Mouse (Mus musculus): Measurements from ENCODE around the gene Mfsd13b.
A peak's percentile ranks its signal among the peaks of the same experiment; 100 is the strongest.
"Not testable (repeated sequence)": the region's sequence is repeated elsewhere in the genome, so short reads cannot be mapped to it uniquely, and the experiment has no call there.

The Mfsd13b gene

DNA sequence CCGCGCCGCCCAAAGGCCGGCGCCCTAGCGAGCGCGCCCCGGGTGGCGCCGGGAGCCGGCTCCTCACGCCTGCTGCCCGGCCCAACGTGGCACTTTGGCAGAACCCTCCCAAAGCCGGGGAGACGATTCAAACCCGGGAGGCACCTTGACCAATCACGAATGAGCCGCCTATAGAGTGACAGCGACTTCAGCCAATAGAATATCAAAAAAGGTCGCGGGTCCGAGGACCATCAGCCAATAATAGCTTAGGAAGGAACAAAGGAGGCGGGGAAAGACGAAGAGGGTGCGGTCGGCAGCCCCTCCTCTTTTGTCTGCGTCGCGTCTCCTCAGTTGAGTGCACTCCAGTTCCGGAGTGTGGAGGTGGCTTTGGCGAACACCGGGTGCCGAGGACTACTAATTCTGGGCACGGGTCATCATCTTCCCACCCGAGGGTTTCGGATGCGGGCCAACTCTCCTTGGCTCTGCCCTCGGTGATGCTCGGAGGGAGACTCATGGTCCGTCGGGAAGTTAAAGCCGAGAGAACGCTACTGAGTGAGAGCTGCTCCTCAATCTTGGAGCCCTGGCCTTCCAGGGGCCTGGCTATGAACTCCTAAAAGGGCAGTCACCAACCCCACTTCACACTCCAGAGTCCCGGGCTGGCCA is at the start of gene Mfsd13b, which contains the start of gene Cdr2:
TSS of gene Mfsd13b (plus strand) at position 310 of the 642 bp plus-strand sequence.
TSS of gene Cdr2 (minus strand) at position 113 of the 642 bp plus-strand sequence.
- peak; percentile 93 to 97 for DNase-seq (ENCODE audit: low spot score in 2 of 2)

DNA sequence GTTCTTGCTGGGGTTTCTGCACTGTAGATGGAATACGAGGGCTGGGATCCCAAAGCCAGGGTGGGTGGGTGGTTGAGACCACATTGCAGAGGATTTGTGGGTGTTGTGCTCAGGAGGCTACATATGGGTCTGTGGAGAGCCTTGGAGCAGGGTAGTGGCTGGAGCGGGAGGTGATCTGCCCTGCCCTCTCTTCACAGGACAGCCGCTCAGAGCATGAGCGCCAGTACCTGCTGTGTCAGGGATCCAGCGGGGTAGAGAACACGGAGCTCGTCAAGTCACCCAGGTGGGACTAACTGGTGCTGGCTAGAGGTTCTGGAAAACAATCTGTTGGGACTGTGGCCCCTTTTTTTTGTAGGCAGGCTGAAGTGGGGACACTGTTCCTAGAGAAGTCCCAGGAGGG is 49.2 kb upstream of the Mfsd13b start:
- DNase-seq (ENCODE audit: low spot score in 2 of 2): no peak

DNA sequence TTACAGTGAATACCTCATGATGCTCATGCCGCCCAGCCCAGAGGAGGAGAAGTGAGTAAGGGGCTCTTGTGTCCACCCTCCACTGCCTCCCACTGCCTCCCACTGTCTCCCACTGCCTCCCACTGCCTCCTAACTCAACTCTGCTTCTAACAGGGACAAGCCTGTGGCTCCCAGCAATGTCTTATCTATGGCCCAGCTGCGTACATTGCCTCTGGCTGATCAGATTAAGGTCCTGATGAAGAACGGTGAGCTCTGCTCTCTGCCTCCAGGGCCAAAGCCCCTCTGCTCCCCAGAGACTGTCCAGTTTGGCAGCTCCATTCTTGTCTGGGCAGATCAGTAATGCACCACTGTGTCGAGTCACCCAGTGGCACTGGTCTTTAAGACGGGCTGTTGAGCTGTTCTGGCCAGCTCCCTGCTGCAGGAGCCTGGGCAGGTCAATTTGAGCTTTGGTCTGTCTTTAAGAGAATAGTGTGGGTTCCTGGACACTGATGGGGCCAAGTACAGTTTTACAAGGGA is 48.6 kb upstream of the Mfsd13b start:
- no peak for DNase-seq (ENCODE audit: low spot score in 2 of 2)

DNA sequence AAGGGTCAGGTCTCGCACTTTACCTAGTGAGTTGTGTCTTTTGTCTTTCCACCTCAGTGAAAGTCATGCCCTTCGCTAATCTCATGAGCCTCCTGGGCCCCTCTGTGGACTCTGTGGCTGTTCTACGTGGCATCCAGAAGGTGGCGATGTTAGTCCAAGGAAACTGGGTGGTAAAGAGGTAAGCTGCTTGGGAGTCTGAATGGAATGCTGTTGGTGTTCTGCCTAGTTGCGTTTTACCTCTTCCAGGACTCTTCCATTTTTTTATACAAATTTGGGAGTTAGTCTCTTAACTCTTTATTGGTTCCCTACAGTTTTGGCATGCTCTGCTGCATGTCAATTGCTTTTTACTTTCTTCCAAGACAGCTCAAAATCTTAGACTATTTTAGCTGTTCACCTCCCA is 47.6 kb upstream of the Mfsd13b start:
- peak; percentile 49 to 70 for DNase-seq (ENCODE audit: low spot score in 2 of 2)

DNA sequence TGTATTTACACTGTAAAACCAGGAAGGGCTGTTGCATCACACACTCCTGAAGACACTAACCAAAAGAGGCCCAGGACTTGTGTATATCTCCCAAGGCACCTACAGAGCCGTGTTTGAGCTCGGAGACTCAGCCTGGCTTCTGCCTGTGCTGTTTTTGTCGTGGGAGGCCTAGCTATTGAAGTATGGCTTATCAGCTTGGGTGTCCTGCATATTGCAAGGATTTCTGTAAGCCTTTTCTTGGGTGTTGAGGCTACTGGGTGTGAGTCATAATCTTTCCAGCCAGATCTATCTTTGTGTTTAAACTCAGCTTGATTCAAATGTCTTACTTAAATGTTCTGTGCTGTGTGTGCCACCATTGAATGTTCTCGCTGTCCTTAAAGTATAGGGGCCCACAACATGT is 45.8 kb upstream of the Mfsd13b start:
- no peak for DNase-seq (ENCODE audit: low spot score in 2 of 2)

DNA sequence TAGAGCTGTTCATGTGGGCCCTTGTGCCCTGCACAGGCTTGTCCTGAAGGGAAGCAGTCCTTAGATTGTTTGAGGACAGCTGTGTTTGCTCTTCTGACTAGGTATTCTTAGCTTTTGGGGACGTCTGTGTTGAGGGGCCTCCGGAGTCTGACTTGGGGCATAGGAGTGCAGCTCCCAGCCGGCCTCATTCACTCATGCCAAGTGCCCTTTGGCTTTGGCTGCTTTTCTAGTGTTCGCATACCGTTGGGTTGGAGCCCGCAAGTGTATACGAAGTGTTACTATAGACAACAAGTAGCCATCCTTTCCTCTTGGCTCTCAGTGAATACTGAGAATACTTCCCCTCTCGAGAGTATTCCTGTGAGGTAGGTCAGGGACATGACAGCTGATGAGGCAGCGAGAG is 44.1 kb upstream of the Mfsd13b start:
- DNase-seq (ENCODE audit: low spot score in 2 of 2): no peak

DNA sequence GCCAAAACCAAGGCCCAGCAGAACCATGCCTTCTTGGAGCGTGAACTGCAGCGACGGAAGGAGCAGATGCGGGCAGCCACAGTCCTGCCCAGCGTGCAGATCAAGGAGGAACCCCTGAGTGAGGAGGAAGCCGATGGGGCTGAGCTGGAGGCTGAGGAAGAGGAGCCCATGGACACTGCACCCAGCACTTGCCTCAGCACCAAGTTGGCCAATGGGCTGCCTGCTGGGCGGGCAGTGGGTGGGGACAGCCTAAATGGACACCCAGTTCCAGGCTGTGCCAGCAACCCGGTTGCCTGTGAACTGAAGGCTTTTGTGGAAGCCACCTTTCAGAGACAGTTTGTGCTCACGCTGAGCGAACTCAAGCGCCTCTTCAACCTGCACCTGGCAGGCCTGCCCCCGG is 42.0 kb upstream of the Mfsd13b start:
- DNase-seq (ENCODE audit: low spot score in 2 of 2): no peak

DNA sequence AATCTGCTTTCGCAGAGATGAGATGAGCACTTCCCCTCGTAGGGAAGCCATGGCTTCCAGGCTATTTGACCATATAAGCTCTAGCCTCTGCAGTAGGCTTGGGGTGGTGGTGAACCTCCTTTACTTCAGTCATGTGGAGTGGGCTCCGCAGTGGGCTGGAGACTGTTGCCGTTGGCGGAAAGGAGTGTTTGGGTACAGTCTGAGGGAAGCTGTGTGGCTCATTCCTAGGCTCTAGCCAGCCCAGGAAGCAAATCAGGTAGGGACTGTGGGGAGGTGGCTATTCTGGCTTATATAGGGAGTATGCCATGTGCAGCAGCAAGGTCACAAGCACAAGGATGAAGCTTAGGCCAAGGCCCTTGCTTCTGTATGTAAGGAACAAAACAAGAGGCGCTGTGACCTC is 41.1 kb upstream of the Mfsd13b start:
- no peak for DNase-seq (ENCODE audit: low spot score in 2 of 2)

DNA sequence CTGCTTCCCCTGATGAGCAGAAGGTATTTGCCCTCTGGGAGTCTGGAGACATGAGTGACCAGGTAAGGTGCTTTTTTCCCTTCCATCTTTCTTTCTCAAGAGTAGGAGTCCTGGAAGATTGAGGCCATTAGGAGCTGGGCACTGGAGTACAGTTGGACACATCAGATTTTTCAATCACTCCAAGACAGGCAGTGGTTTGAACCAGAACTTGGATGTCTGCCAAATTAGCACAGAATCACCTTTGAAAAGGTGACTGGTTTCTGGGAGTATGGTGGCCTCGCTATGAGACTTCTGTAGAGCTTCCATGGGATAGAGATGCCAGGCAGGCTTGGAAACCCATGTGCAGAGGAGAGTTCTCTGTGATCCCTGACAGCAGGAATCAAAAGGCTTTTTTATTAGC is 39.8 kb upstream of the Mfsd13b start:
- DNase-seq (ENCODE audit: low spot score in 2 of 2): no peak

DNA sequence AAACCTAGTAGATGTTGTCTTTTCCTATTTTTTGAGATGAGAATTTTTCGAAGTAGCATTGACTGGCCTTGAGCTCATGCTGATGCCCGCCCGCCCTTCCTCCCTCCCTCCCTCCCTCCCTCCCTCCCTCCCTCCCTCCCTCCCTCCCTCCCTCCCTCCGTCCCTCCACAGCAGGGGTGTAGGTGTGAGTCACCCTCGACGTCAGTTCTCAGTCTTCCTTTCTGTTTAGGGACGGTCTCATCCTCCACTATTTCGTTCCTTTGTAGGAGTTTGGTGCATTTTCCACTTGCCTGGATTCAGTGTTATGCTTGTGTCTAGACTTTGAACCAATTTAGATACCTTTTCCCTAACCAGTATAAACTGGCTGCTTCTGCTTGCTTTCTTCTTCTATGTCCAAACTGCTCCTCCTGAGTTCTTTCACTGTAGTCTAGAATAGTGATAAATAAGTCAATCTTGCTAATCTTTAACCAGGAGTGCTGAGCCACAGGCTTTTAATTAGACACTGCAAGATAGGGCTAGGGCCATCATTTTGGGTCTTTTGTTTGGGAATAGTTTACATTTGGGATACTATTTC is 38.3 kb upstream of the Mfsd13b start:
- DNase-seq (ENCODE audit: low spot score in 2 of 2): no peak

DNA sequence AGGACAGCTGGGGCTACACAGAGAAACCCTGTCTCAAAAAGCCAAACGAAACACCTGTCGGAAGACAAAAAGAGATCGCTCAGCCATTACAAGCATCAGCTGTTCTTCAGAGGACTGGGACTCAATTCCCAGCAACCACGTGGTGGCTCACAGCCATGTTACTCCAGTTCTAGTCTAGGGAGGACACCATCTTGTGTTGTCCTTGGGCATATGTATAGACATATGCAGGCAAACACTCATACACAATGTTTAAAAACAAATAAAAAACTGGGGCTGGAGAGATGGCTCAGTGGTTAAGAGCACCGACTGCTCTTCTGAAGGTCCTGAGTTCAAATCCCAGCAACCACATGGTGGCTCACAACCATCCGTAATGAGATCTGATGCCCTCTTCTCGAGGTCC is 28.7 kb upstream of the Mfsd13b start:
- not testable (repeated sequence) for DNase-seq (ENCODE audit: low spot score in 2 of 2)

DNA sequence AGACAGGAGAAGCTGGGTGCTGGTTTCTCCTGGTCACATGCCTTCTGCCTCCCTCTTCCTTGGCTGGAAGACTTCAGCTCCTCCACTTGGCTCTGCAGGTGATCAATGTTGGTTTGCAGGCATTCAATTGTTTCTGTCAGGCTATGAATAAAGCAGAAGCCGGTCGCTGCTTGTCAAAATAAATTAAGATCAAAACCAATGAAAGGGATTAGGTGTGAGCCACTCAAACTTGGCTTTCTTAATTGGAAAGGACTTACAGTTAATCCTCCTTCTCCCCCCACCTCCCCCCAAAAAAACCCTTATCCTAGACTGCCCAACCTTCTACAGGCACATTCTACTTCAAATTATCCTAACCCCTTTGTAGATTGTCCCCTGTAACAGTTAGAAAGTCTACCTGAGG is 22.2 kb upstream of the Mfsd13b start:
- DNase-seq (ENCODE audit: low spot score in 2 of 2): no peak

DNA sequence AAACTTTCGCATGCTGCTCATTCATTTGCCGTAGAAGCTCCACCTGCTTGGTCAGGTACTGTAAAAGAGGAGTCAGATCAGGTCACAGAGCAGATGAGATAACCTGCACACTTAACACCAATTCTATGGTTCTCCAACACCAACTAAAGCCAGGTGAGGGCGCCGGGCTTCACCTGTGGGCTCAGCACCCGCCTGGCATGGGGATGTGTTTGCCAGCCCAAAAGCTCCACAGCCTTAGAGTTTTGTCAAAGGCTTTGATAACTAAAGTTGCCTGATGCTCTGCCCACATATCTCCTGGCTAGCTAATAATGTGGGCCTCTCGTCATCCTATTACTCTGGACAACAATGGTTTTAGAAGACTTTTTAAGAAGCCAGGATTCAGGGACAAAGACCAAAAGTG is 21.7 kb upstream of the Mfsd13b start:
- peak in 1 of 2 experiments; percentile 38 for DNase-seq (ENCODE audit: low spot score in 2 of 2)

DNA sequence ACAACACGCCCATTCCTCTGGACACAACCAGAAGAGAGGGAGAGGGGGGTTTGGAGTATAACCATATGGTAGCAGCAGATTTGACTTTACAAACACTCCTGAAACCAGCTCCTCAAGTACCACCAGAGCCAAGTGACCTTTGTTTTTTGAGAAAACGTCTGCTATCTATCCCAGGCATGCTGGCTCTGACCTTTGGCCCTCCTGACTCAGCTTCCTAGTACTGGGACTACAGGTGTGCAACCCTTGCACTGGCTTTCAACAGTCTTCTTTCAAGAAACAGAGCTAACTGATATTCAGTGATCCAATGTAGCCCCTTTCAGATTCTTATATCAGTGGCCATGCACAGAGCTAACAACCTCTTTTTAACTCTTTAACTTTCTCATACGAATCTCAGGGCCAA is 20.4 kb upstream of the Mfsd13b start:
- DNase-seq (ENCODE audit: low spot score in 2 of 2): no peak

DNA sequence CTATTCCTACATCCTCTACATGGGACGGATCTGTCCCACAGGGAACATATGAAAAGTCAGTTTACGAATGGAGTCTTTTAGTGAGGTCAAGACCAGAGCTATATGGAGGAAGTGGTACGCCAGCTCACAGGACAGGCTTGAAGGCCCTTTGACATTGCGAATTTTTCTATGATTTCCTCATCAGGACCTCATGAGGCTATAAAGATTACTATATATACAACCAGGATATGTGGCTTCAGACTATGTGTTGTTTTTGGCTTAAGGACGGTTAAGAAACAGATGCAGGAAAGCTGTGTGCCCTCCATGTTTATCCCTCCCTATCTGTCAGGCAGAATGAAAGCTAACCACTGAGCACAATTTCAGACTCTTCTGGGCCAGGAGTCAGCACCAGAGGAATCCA is 19.2 kb upstream of the Mfsd13b start:
- DNase-seq (ENCODE audit: low spot score in 2 of 2): no peak

DNA sequence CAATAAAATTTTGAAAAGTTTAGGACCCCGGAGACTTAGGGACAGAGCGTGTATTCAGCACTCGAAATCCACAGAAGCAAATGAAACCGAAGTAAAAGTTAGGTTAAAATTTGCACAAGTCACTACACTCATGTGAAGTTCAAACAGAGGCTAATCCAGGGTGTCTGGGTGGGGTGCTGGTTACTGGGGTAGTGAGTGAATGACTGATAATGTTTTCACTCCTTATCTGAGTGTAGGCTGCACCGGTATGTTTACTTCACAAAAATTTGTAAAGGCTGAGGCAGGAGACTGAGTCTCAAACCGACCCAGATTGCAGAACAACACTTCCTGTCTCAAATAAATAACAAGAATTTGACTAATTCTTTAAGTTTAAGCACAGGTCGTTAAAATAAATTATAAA is 13.1 kb upstream of the Mfsd13b start:
- DNase-seq (ENCODE audit: low spot score in 2 of 2): no peak

DNA sequence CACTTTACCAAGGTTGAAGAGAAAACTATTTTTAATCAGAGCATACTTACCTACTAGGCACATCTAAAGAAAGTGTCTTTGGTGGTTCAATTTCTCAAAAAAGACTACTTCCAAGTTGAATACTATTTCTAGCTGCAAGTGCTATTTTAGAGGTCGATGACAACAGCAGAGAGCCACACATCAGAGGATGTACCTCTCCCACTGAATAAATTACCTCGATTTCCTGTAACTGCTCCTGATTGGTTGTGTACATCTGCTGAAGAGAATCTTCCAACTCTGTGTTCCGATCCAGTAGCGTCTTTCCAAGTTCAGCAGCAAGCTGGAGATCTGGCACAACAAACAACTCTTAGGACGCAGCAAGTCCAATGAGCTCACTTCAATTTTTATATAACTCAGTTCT is 12.2 kb upstream of the Mfsd13b start:
- no peak for DNase-seq (ENCODE audit: low spot score in 2 of 2)

DNA sequence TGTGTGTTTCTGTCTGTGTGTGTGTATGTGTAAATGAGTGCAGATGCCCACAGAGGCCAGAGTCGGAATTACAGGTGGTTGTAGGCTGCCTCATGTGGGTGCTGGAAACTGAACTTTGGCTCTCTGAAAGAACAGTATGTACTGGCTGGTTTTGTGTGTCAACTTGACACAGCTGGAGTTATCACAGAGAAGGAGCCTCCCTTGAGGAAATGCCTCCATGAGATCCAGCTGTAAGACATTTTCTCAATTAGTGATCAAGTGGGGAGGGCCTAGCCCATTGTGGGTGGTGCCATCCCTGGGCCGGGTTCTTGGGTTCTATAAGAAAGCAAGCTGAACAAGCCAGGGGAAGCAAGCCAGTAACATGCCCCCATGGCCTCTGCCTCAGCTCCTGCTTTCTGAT is 9.8 kb upstream of the Mfsd13b start:
- not testable (repeated sequence) for DNase-seq (ENCODE audit: low spot score in 2 of 2)

DNA sequence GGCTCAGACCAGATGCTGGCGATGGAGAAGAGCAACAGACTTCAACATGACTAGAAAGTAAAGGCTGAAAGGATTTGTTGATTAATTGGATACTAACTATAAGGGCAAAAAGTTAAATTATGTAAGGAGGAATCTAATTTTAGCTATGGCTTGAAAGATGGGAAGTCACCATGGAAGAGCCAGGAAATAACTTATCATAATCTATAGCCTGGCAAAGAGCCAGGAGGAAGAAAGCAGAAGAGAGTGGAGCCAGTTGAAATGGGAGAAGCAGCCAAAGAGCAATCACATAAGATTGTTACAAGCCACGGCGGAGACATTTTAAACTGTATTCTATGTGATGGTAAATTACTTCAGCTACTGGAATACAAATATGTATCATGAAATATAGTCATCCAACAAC is 8.3 kb upstream of the Mfsd13b start:
- no peak for DNase-seq (ENCODE audit: low spot score in 2 of 2)

DNA sequence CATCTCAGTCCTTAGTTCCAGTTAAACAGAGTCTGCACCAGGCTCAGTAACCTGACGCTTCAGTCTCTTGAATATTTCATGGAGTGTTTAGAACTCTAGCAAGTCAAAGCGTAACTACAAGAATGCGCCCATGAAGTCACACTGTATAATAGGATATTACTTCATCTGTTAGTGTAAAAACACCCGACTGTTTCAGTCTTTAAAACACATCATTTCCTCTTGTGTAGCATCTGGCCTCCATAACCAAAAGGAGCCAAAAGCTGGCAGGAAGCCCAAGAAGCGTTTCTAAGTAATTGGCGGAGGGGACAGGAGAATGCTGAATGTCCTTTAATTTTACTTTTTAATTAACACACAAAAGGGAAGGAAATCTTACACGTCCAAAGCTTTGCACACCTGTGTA is 5.2 kb upstream of the Mfsd13b start:
- DNase-seq (ENCODE audit: low spot score in 2 of 2): peak in 1 of 2 experiments; percentile 35

DNA sequence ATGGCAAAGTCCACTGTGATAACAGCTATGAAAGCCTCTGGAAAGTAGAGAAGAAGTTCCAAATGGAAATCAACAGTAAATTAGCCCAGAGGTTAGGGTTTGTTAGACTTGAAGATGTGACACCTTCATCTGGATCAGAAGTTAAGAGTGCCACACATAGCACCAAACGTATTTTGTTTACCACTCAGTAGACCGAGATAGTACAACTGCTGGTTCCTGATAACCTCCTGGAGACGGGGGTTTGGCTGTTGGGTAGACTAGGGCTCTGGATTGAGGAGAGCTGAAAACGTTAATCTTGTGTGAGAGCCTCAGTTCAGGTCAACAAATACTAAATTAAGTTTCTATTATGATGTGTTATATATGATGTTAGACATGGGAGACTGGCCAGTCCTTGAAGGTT is 2.3 kb upstream of the Mfsd13b start:
- peak; percentile 39 to 62 for DNase-seq (ENCODE audit: low spot score in 2 of 2)

DNA sequence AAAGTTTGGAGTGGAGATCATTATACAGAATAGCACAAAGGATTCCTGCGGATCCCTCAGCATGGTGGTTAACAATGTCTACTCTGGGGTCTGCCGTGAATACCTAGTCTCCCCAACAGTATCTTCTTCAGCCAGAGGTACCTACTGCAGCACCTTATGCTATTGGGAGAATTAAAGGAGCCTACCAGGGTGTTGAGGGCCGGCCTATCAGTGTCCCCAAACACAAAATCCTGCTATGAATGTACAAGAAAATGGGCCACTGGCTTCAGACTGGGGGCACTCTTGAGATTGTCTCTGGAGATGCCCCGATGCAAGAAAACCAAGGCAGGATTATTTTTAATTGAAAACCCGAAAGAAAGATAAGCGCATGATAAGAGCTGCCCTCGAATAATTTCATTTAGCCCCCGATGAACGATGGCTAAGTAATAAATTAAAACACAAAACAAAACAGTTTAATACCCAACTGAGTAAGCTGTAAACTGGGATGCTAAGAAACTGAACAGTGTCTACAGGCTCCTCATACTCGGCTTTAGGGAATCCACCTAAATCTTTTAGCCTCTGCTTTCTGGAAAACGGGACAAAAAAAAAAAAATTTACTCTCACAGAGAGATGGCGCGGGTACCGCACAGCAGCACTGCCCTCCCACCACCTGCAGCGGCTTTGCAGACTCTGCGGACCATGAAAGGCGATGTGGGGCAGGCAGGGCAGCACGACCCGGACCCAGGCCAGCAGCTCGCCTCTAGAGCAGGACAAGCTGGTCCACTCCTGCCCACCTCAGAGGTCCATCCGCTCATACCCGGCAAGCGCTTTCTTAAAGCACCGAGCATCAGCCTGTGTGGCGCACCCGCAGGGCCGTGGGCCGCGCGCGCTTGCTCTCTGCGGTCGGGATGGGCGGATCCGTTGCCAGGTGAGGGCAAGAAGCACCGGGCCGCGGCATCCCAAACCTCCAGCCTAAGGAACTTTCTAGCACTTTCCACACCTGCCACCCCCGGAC is 1.1 kb upstream of the Mfsd13b start:
- DNase-seq (ENCODE audit: low spot score in 2 of 2): peak; percentile 75 to 82

All from spleen, postnatal 10 days (tissue).